Mouse (Mus musculus) cerebellum, adult 18-20 months (tissue): ENCODE measurements around the gene Gm10197.
"Not testable (repeated sequence)": the region's sequence is repeated elsewhere in the genome, so short reads cannot be mapped to it uniquely, and the experiment has no call there.

ENCODE experiments used
- DNase-seq, 2 experiments: peaks; one replicate each; pipeline ENCODE4 v3.0.0; 2021

Gene Gm10197

DNA sequence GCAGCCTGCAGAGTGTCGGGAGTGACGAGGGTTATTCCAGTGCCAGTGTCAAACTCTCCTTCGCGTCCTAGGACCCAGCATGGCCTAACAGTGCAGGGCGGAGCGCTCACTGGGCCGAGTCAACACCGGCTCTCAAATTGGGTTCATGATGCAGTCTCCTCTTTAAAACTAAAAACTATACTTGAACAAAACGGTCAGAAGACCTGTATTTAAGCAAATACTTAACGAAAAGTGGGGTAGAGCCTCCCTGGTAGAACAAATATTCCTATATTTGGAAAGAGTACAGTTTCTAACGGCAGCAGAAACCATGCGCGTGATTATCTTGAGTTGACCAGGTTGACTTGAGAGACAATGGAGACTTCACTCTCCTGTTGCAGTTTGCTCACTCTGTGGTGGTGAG, at the start of gene Gm10197:
Gm10197 (minus strand) TSS at position 101 of the 400 bp plus-strand sequence.
- peak in 1 of 2 experiments; percentile 9 for DNase-seq

DNA sequence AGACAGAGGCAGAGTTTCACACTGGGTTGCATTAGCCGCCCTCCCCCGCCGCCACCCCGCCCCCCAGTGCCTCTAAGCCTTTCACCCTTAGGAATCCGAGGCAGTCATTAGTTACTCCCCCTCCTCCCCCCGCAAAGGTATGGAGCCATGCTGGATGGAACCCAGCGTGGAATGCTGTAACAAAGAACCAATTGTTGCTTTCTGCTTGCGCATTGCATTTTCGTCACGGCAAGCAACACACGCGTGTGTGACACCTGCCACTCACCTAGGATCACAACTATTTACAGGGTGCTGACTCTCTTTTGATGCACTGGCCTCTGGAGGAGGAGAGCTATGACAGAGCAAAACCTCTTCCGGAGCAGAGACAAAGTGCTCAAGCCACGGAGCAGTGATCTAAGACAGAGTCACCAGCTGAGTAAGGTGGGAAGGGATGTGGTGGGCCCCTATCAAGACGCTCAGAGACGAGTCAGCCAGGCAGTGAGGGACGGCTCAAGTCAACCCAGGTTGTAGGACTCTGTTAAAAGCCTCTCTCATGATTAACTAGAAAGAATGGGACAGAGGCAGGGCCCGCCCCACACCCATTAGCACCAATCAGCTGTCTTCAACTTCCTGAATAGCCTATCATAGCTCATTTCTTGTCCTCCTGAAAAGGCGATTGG, 49.5 kb upstream of the Gm10197 start:
- DNase-seq, result peak; percentile 74 to 79

GRCm38 (mm10) chr19:53419834-53420233, 48.3 kb upstream of the Gm10197 start:
- peak; percentile 54 to 59 for DNase-seq

DNA sequence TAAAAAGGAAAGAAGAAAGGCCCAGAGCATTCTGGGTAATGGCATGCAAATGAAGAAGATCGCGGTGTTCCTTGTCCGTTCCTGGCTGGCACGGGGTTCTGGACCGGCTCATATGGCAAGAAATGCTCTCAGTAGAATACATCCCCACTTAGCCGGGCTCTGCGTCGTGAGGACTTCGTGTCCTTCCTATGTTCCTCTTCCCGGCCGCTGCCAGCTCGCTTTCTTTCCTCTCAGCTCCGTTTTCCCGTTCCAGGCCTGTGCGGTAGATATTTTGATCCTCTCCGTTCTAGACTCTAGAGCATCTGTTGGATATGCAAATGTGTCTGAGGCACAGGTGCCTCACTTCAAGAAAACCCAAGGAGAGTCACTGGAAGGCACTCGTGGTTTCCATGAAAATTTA, 43.6 kb upstream of the Gm10197 start:
- DNase-seq, result no peak

DNA sequence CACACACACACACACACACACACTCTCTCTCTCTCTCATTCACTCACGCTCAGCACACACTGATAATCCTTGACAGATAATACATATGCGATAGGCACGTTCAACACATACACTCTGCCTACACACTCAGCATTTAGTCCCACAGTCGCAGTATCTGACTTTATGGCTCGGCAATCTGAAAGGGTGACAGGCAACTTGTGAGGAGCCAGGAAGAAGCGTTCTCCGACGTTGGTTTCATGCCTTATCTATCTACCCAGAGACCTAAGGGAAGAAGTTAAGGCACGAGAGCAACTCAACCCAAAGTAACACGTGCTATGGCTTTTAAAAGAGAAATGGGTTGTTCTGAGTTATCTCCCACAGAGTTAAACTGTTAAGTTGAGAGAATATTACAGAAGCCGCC, 43.1 kb upstream of the Gm10197 start:
- DNase-seq, result no peak

DNA sequence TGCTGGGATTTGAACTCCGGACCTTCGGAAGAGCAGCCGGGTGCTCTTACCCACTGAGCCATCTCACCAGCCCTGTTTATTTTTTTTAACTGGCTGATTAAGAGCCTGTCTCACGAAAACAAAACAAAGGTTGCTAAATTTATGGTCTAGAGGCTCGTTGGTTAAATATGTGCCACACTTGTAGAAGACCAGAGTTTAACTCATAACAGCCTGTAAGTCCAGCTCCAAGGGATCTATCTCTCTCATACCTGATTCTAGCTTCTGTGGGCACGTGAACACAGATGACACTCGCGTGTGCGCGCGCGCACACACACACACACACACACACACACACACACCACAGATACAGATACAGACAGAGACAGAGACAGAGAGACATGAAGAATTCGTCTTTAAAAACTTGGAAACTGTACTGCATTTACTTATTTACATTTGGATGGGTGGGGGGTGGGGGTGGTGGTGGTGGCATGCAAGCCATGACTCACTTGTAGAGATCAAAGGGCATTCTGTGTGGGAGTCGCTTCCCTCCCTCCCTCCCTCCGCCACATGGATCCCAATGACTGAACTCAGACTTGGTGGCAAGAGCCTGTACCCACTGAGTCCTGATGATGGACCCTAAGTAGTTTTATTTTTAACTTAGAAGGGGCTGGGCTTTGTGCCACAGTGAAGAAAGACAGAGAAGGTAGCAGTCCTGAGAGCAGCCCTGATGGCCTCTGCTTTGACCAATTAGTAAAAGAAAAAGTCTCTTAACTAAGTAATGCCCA, 42.2 kb upstream of the Gm10197 start:
- DNase-seq, result no peak

GRCm38 (mm10) chr19:53412149-53412848, 40.7 kb upstream of the Gm10197 start:
- DNase-seq, result no peak

GRCm38 (mm10) chr19:53409663-53410307, 38.2 kb upstream of the Gm10197 start:
- DNase-seq, result no peak

DNA sequence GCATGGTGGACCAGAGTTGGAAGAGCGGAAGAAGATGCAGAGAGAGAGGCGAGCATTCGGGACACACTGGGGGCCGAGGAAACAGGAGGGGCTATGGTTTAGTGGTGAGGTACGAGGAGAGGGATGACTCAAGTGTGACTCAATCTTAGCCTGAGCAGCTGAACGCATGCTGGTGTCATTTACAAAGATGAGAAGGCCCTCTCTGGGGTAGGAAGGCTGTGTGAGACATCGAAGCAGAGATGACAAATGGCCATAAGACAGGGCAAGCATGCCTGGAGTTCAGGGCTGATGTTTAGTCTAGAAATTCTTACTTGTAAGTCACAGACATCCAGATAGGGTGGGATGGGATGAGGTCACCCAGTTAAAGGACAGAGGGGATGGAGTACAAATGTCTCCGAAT, 36.8 kb upstream of the Gm10197 start:
- no peak for DNase-seq

GRCm38 (mm10) chr19:53407350-53407749, 35.8 kb upstream of the Gm10197 start:
- DNase-seq, result no peak

DNA sequence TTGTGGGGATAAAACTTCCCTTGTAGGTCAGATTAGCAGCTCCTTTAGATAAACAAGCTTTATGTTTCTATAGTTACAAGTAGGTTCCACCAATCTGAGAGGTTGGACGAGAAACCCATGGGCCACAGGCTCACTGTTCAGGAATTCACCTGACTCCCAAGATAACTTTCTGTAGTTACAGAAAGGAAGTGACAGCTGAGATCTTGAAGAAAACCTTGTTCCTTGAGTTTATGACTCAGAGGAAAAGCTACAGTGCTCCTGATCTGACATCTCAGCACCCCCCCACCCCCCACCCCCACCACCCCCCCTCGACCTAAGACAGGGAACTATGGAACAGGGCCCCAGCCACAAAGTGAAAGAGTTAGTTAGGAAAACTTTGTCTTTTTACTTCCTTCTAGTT, 34.2 kb upstream of the Gm10197 start:
- no peak for DNase-seq

DNA sequence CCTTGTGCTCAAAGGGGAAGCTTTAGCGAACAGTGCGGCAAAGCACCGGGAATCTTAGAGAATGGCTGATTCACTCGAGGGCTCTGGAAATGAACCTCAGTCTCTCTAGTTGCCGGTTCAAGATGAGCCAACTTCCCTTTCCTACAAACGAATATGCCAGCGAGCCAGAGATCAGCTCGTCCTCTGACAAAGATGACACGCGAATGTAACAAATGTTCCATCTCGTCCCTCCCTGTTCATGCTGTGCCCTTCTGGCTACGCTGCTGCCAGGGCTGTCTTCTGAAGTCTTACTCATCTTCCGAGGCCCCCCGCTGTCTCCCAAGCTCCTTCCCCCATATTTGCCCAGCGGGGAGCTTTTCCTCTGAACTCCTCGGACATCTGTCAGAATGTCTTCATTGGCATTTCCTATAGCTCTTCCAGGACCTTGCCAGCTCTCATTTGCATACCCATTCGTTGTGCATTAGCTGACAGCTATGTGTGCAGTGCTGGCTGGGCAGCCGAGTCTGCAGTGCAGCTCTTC, 33.3 kb upstream of the Gm10197 start:
- DNase-seq, result peak; percentile 87 to 89

DNA sequence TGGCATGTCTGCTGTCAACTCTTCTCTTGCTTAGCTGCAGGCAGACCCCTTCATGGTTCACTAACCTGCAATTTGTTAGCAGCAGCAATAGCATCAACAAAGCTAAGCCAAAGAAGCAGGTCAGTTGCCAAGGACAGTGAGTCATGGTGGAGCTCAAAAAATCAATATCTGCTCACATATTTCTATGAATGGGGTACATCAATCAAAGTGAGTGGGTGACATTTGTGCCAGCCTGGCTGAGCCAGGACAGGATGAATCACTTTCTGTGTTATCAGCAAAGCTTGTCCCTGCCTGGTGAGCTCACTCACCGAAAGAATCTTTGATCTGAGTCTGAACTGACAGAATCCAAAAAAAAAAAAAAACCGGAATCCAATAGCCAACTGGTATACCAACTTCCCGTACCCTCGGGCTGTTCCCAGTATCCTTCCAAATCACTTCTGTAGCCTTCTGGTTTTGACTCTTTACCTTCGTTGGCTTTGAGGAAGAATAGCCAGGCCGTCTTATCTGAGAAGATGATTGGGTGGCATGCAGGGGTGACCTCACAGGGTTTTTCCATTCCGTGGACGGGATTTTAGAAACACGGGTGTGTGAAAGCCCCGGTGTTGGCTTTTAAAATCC, 32.8 kb upstream of the Gm10197 start:
- peak; percentile 63 to 70 for DNase-seq

DNA sequence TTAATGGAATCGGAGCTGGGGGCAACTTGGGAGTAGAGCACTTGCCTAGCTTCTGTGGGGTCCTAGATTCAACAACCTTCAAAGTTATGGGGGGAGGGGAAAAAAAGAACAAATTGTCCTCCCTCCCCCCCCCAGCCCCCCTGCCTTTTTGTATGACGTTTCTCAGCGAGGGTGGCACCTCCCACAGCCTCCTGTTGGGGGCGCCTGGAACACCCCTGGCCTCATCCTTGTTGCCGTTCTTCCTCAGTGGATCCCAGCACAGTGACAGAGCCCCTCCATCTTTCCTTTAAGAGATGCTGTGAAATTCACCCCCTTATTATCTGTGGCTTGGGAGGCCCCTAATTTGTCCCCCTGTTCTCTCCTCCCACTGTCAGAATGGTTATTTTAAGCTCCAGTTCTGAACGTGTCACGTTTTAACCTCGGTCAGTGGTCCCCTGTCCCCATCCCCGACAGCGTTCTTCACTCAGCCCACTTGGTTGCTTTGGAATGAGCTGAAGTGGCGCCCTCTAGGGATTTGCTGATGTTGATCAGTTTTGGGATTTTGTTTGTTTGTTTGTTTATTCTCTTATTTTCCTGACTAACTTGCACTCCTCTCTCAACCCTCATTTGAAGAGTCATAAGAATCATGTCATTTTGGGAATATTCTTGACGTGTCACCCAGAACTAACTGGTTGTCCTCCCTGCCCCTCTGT, 31.3 kb upstream of the Gm10197 start:
- DNase-seq, result no peak

DNA sequence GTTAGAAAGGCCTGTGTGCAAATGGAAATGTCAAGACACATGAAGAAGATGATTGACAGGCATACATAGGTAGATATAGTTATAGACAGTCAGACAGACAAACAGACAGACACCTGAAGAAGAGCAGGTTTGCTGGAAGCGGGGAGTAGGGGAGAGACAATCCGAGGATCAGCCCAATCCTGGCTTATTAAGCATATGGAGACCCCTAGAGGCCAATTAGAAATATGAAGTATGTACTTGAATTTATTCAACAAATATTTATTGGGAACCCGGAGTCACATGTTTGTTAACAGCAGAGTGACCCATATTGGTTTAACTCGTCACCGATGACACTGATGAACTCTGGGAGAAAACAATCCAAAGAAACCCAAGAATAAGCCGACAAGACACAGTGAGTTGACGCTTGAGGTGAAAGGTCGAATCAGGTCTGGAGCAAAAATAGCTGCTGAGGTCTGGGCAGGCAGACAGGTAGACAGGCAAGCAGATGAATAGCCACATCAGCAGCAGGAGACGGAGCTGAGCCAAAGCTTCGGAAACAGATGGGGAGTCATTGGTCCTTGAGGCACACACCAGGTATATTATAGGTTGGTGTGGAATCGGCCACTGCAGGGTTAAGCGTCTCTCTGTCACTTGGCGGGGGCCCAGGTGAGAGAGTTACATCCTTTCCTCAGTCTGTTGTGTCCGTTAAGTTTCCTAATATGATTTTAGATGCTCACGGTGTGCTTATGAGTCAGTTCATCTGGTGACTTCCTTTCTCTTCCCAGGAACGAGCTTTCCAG, 29.0 kb upstream of the Gm10197 start:
- no peak for DNase-seq

- DNase-seq, result no peak
These were observed 27.6 kb upstream of the Gm10197 start for GRCm38 (mm10) chr19:53399213-53399612.

- DNase-seq, result no peak
These were observed 26.1 kb upstream of the Gm10197 start for GRCm38 (mm10) chr19:53397451-53398233.

DNA sequence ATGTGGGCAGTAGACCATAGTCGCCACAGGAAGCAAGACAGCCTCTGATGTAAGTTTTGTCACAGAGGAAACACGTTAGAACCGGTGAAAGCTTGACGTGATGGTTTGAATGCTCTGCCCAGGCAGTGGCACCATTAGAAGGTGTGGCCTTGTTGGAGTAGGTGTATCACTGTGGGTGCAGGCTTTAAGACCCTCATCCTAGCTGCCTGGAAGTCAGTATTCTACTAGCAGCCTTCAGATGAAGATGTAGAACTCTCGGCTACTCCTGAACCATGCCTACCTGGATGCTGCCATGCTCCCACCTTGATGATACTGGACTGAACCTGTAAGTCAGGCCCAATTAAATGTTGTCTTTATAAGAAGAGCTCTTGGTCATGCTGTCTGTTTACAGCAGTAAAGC, 24.2 kb upstream of the Gm10197 start:
- not testable (repeated sequence) for DNase-seq

- not testable (repeated sequence) for DNase-seq
These were observed 23.4 kb upstream of the Gm10197 start for GRCm38 (mm10) chr19:53394956-53395355.

DNA sequence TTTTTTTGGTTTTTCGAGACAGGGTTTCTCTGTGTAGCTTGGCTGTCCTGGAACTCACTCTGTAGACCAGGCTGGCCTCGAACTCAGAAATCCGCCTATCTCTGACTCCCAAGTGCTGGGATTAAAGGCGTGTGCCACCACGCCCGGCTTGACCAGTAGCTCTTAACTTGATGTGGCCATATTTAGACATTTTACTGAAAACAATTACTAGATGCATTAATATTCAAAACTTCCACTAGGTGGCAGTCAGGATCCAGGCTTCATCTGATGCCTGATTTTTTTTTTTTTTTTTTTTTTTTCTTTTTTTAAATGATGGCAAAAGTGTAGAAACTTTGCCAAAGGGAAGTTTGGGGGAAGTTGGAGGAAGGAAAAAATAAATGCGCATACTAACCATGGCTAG, 23.0 kb upstream of the Gm10197 start:
- peak in 1 of 2 experiments; percentile 59 for DNase-seq
